Mouse (Mus musculus) stomach, postnatal 0 days (tissue): ENCODE measurements around the gene Cars2. TPM values are rescaled to one million over a fixed set of nuclear protein-coding genes. Genes with fewer than 3 reads are reported as not detected.

Source experiments
- ATAC-seq: fragments of 200-750 bp; cut with Nextera tagmentation; 2 replicates; pipeline ENCODE4 v1.8.0; 2017; ENCODE audit not compliant: low FRiP score, low TSS enrichment
- DNase-seq: peaks from one replicate; pipeline ENCODE4 v3.0.0-alpha.2; 2016; ENCODE audit warnings: low spot score
- H3K27ac ChIP-seq: fragments of 300-500 bp; sonication (generic); replicated peaks from 2 replicates; pipeline ENCODE4 v1.5.1; 2014; ENCODE audit warnings: mild to moderate bottlenecking, control low read depth
- H3K27me3 ChIP-seq: fragments of 300-500 bp; sonication (generic); 2 replicates; pipeline ENCODE4 v1.6.1; 2014; ENCODE audit warnings: low read length; ENCODE audit not compliant: control insufficient read depth, insufficient read depth
- H3K36me3 ChIP-seq: fragments of 300-500 bp; sonication (generic); 2 replicates; pipeline ENCODE4 v1.6.1; 2014; ENCODE audit warnings: low read length, mixed read lengths; ENCODE audit not compliant: control insufficient read depth, insufficient read depth
- H3K4me1 ChIP-seq: fragments of 300-500 bp; sonication (generic); replicated peaks from 2 replicates; pipeline ENCODE4 v1.6.1; 2014; ENCODE audit warnings: antibody characterized with exemption; ENCODE audit not compliant: control insufficient read depth, insufficient read depth
- H3K4me2 ChIP-seq: fragments of 300-500 bp; sonication (generic); replicated peaks from 2 replicates; pipeline ENCODE4 v1.6.1; 2014; ENCODE audit warnings: low read depth, mild to moderate bottlenecking, control low read depth, moderate library complexity
- H3K4me3 ChIP-seq: fragments of 300-500 bp; sonication (generic); 2 replicates; pipeline ENCODE4 v1.5.1; 2014; ENCODE audit warnings: low read depth, low read length, control low read depth
- H3K9ac ChIP-seq: fragments of 300-500 bp; sonication (generic); 2 replicates; pipeline ENCODE4 v1.6.1; 2014; ENCODE audit warnings: mild to moderate bottlenecking, low read length, control low read depth, mixed read lengths
- H3K9me3 ChIP-seq: fragments of 300-500 bp; sonication (generic); 2 replicates; pipeline ENCODE4 v1.6.1; 2016; ENCODE audit warnings: low read length; ENCODE audit not compliant: control insufficient read depth
- CTCF ChIP-seq: IDR thresholded peaks from 2 replicates; pipeline ENCODE4 v1.5.1; 2016; ENCODE audit warnings: antibody characterized with exemption, low read depth, mild to moderate bottlenecking, moderate library complexity
- EP300 ChIP-seq: optimal IDR thresholded peaks from 2 replicates; pipeline ENCODE3; 2016; ENCODE audit warnings: antibody characterized with exemption
- WGBS: fragments of 180-500 bp; shearing (Covaris S2); extraction: QIAGEN DNeasy Blood & Tissue Kit; methylation state at CpG from one replicate; pipeline ENCODE4 v1.1.7; 2014; 5-methylcytosine and 5-hydroxymethylcytosine counted together
- polyA plus RNA-seq: library from polyadenylated mRNA; unstranded; fragments of >200 nt; fragmentation: Nextera tagmentation; extraction: Ambion mirVana; gene quantifications from 2 replicates; pipeline ENCODE4 v1.2.1, GENCODE M21; 2015

Cars2 gene
- polyA plus RNA-seq, 1 experiment from 2014 or later: 11.7 TPM

DNA sequence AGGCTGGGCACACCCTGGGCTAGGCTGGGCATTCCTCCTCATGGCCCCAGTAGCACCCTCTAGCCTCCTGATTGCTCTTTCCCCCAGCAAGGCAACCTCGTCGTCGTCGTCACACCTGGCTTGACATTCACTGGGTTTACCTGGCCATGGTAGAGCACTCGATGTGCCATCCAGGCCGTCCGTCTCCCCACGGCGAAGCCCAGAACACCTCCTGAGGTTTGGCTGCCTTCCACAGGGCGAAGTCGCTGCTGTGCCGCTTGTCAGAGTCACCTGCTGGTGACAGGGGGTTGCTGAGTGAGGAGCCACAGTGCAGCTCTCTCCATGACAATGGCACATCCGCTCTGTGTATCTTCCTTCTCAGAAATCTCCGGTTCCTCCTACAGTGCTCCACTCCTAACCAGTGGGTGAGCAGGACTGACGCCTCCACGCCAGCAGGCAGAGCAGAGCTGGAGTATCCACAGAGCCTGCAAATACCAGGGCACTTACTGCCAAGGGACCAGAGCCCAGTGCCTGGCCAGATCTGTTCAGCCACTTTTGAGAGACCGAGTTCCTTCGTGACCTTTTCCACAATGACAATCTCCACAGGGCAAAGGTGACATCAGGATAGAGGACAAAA, 20.3 kb downstream of the Cars2 start:
- ATAC-seq (no peak), DNase-seq (no peak)
- peaks cover 25% of the 10 kb centered on the region; the same call in 1 of the 2 replicates for H3K36me3 ChIP-seq
- H3K9me3 ChIP-seq: no peaks in the 10 kb centered on the region
- H3K4me3 ChIP-seq: no peak overlapping the region
- WGBS: 87% methylated on average over 18 of the region's 18 CpGs
- TF ChIP-seq CTCF (no peak), EP300 (no peak)
- no peak overlapping the region for H3K4me2 ChIP-seq
- no peak overlapping the region for H3K9ac ChIP-seq
- H3K27ac ChIP-seq: no peak overlapping the region
- no peaks in the 10 kb centered on the region for H3K4me1 ChIP-seq
- no peaks in the 10 kb centered on the region for H3K27me3 ChIP-seq

DNA sequence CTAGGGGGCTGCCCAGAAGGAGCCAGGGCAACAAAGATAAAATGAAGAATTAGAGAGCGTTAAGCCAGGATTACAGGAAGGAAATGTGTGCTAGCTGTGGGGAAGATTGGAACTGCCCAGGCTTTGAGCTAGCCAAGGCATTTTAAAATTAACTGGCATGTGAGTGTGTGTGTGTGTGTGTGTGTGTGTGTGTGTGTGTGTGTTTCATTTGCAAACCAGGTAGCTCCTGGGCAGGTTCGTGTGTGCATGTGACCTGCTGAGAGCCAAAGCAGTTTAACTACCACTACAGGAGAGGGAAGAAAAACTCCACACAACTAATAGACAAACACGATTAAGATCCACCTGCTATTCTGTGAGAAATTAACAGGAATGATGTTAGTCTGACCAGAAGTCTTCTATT, 27.3 kb downstream of the Cars2 start:
- 72% methylated on average over 3 of the region's 3 CpGs for WGBS
- Histone ChIP-seq H3K27me3 (no peaks in the 10 kb centered on the region), H3K4me1 (no peaks in the 10 kb centered on the region), H3K4me2 (no peak overlapping the region), H3K4me3 (no peak overlapping the region), H3K9me3 (no peaks in the 10 kb centered on the region), H3K27ac (no peak overlapping the region), H3K9ac (no peak overlapping the region), H3K36me3 (peaks cover 9% of the 10 kb centered on the region; the same call in 1 of the 2 replicates)
- ATAC-seq (no peak), DNase-seq (no peak)
- TF ChIP-seq EP300 (no peak), CTCF (no peak)

DNA sequence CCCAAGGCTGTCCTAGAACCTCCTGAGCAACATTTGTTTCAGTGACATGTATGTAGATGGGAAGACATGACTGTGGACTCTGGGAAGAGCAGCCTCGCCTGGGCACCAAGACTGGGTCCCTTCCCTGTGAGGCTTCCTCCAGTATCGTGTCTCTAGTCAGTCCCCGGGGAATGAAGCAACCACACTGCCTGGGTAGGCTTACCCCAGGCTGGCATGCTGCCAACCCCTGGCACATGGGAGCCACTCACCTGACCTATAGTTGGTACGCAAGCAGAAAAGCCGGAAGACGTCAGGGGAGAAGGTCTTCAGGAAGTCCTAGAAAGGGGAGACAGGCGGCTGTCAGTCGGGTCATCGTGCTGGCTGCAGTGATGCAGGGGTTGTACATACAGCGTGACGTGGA, 31.9 kb downstream of the Cars2 start:
- Histone ChIP-seq H3K4me1 (no peaks in the 10 kb centered on the region), H3K36me3 (peaks cover 23% of the 10 kb centered on the region), H3K4me3 (no peak overlapping the region), H3K27me3 (no peaks in the 10 kb centered on the region), H3K27ac (no peak overlapping the region), H3K9ac (no peak overlapping the region), H3K9me3 (no peaks in the 10 kb centered on the region), H3K4me2 (no peak overlapping the region)
- WGBS: 87% methylated on average over 11 of the region's 11 CpGs
- ATAC-seq: no peak
- no peak for TF ChIP-seq CTCF
- no peak for TF ChIP-seq EP300
- DNase-seq: no peak

DNA sequence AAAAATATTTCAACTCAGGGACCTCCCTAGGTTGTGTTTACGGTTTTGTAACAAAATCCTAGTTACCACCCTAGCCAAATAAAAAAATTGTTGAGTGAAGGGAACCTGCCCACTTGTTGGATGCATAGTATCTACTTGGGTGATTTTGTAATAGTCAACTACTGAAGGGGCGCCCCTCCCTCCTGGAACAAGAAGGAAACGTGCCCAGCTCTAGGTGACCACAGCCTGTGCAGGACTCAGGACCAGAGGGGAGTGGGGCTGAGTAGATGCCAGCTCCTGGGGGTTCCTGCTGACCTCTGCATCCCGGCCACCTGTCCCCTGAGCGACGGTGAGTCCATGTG, 32.6 kb downstream of the Cars2 start:
- Histone ChIP-seq H3K4me2 (no peak overlapping the region), H3K4me3 (no peak overlapping the region), H3K4me1 (no peaks in the 10 kb centered on the region), H3K27me3 (no peaks in the 10 kb centered on the region), H3K36me3 (peaks cover 29% of the 10 kb centered on the region), H3K9ac (no peak overlapping the region), H3K27ac (no peak overlapping the region), H3K9me3 (no peaks in the 10 kb centered on the region)
- WGBS: 78% methylated on average over 6 of the region's 6 CpGs
- no peak for ATAC-seq
- DNase-seq: no peak
- TF ChIP-seq CTCF: no peak
- no peak for TF ChIP-seq EP300

DNA sequence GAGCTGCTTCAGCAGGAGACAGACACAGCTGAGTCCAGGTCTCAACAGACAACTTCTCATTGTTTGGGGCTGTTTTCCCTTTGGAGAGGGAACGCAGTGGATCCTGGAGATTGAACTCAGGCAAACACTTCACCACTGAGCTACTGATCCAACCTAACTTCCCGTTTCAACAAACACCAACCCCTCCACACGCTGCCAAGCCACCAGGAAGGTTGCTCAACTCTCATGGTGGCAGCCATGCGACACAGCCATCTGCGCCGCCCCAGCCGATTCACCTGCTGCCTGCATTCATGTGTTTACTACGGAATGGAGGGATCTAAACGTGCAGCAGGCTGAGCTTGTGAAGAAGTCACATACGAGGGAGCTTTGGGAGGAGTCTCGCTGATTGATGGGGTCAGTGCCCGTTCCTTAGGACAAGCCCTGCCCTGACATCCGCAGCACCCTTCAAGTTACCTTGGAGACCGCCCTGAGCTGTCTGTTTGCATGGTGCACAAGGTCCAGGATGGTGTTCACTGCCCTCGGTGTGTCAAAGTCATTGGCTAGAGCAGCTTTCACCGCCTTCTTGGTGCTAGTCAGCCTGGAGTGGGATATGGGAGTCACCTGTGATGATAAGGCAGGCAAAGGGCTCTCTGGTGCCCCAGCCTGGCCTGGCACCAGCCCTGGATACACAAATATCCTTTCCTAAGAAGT, 33.1 kb downstream of the Cars2 start:
- no peak for TF ChIP-seq EP300
- no peak for TF ChIP-seq CTCF
- DNase-seq (no peak), ATAC-seq (no peak)
- Histone ChIP-seq H3K4me3 (no peak overlapping the region), H3K9ac (no peak overlapping the region), H3K27me3 (no peaks in the 10 kb centered on the region), H3K4me1 (no peaks in the 10 kb centered on the region), H3K27ac (no peak overlapping the region), H3K4me2 (no peak overlapping the region), H3K9me3 (no peaks in the 10 kb centered on the region), H3K36me3 (peaks cover 33% of the 10 kb centered on the region)
- WGBS: 68% methylated on average over 16 of the region's 16 CpGs

DNA sequence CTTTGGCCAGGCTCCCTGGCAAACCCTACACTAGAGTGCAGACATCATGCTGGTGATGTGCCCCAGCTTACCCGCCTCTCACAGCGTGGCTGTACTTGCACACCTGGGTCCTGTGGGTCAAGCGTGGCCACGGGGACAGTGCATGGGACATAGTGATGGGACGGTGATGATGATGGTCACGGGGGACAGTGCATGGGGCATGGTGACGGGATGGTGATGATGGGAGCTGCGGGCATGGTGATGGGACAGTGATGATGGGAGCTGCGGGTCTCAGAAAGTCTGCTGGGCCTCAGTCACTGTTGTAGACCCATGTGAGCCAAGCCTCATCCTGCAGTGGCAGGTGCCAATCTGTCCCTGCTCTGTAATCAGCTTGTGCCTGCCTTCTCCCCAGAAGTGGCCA, 34.3 kb downstream of the Cars2 start:
- Histone ChIP-seq H3K27ac (no peak overlapping the region), H3K36me3 (peaks cover 38% of the 10 kb centered on the region), H3K4me2 (no peak overlapping the region), H3K27me3 (no peaks in the 10 kb centered on the region), H3K4me3 (no peak overlapping the region), H3K9ac (no peak overlapping the region), H3K4me1 (no peaks in the 10 kb centered on the region), H3K9me3 (no peaks in the 10 kb centered on the region)
- 95% methylated on average over 9 of the region's 9 CpGs for WGBS
- ATAC-seq (no peak), DNase-seq (no peak)
- no peak for TF ChIP-seq EP300
- TF ChIP-seq CTCF: no peak
